Mouse (Mus musculus): ENCODE data around the gene Coa7.

DNA sequence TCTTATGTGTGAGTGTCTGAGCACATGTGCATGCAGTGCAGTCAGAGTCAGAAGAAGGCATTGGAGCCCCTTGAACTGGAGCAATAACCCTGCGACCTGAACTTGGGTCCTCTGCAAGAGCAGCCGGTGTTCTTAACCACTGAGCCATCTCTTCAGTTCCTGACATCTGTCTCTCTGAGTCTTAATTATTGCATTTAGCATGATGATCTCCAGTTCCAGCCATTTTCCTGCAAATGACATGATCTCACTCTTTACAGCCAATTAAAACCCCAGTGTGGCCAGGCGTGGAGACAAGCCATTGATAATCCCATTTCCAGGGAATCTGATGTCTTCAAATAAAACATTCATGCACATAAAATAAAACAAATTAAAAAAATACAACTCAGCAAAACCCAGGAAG is 60.8 kb downstream of the Coa7 start:
- TF ChIP-seq CTCF (IDR thresholded peaks at IDR 0.05; ENCODE audit: extremely low read depth, insufficient read length, insufficient replicate concordance, low read depth, low read length): no peak
- no peak for TF ChIP-seq POLR2A (IDR thresholded peaks at IDR 0.05; ENCODE audit: low read depth, low read length)

All from small intestine, adult 2 months (tissue).